Mouse (Mus musculus): ENCODE measurements around the gene Hs3st6. TPM values are rescaled to one million over a fixed set of nuclear protein-coding genes. Genes with fewer than 3 reads are reported as not detected.
A peak's percentile ranks its signal among the peaks of the same experiment; 100 is the strongest.

The Hs3st6 gene
- polyA plus RNA-seq, 1 experiment from 2014 or later, result 3.4 TPM

GRCm38 (mm10) chr17:24723881-24724180 is 29.0 kb upstream of the Hs3st6 start:
- Histone ChIP-seq H3K4me1 (ENCODE audit: control insufficient read depth, insufficient read depth, low read length) (peaks cover 9% of the 10 kb centered on the region; the same call in 1 of the 2 replicates), H3K4me3 (ENCODE audit: low read depth, low read length) (peak overlapping the region; percentile 83), H3K9ac (ENCODE audit: low read length) (peak overlapping the region; percentile 78), H3K4me2 (ENCODE audit: low read depth, severe bottlenecking) (peak overlapping the region; percentile 79), H3K9me3 (ENCODE audit: control insufficient read depth, low read length) (no peaks in the 10 kb centered on the region), H3K27ac (replicated peaks; ENCODE audit: low read depth, low read length) (peak overlapping the region; percentile 47), H3K36me3 (ENCODE audit: control insufficient read depth, insufficient read depth, low read length) (peaks cover 6% of the 10 kb centered on the region), H3K27me3 (ENCODE audit: control insufficient read depth, insufficient read depth, low read length) (no peaks in the 10 kb centered on the region)
- no peak for ATAC-seq (ENCODE audit: insufficient number of reproducible peaks, low FRiP score, low TSS enrichment, low read depth)
- WGBS, result under 1% methylated on average over 15 of the region's 15 CpGs
- DNase-seq (ENCODE audit: low spot score), result no peak

- peak within 1 kb of the TSS; percentile 78 for H3K9ac ChIP-seq (ENCODE audit: low read length)
Observed at GRCm38 (mm10) chr17:24724184-24724583, 28.6 kb upstream of the Hs3st6 start, which contains the start of gene Ndufb10. Gene Ndufb10, minus strand, starts transcription at chr17:24724478.

GRCm38 (mm10) chr17:24725637-24726390 is 27.0 kb upstream of the Hs3st6 start:
- peaks cover 9% of the 10 kb centered on the region; the same call in 1 of the 2 replicates for H3K4me1 ChIP-seq (ENCODE audit: control insufficient read depth, insufficient read depth, low read length)

More at GRCm38 (mm10) chr17:24724184-24724583, 28.6 kb upstream of the Hs3st6 start, which contains the start of gene Ndufb10:
- Histone ChIP-seq H3K27me3 (ENCODE audit: control insufficient read depth, insufficient read depth, low read length) (no peaks in the 10 kb centered on the region), H3K36me3 (ENCODE audit: control insufficient read depth, insufficient read depth, low read length) (peaks cover 6% of the 10 kb centered on the region), H3K4me3 (ENCODE audit: low read depth, low read length) (peak within 1 kb of the TSS; percentile 83), H3K9me3 (ENCODE audit: control insufficient read depth, low read length) (no peaks in the 10 kb centered on the region), H3K27ac (replicated peaks; ENCODE audit: low read depth, low read length) (peak within 1 kb of the TSS; percentile 47), H3K4me2 (ENCODE audit: low read depth, severe bottlenecking) (peak within 1 kb of the TSS; percentile 79), H3K4me1 (ENCODE audit: control insufficient read depth, insufficient read depth, low read length) (peaks cover 9% of the 10 kb centered on the region; the same call in 1 of the 2 replicates)
- peak; percentile 67 for ATAC-seq (ENCODE audit: insufficient number of reproducible peaks, low FRiP score, low TSS enrichment, low read depth)
- WGBS, result under 1% methylated on average over 30 of the region's 30 CpGs
- peak; percentile 99 for DNase-seq (ENCODE audit: low spot score)

GRCm38 (mm10) chr17:24727618-24728017 is 25.2 kb upstream of the Hs3st6 start, which contains the start of gene Rpl3l:
Gene Rpl3l, plus strand, starts transcription at chr17:24727820.
- Histone ChIP-seq H3K36me3 (ENCODE audit: control insufficient read depth, insufficient read depth, low read length) (no peaks in the 10 kb centered on the region), H3K27me3 (ENCODE audit: control insufficient read depth, insufficient read depth, low read length) (no peaks in the 10 kb centered on the region), H3K4me3 (ENCODE audit: low read depth, low read length) (no peak within 1 kb of the TSS), H3K4me1 (ENCODE audit: control insufficient read depth, insufficient read depth, low read length) (0 out of 2 replicates have a peak, but pooled peaks cover 6% of the 10 kb centered on the region), H3K9ac (ENCODE audit: low read length) (peak within 1 kb of the TSS; percentile 14; the same call in 1 of the 2 replicates), H3K9me3 (ENCODE audit: control insufficient read depth, low read length) (no peaks in the 10 kb centered on the region), H3K4me2 (ENCODE audit: low read depth, severe bottlenecking) (no peak within 1 kb of the TSS), H3K27ac (replicated peaks; ENCODE audit: low read depth, low read length) (no peak within 1 kb of the TSS)
- no peak for DNase-seq (ENCODE audit: low spot score)
- WGBS, result 62% methylated on average over 2 of the region's 2 CpGs
- no peak for ATAC-seq (ENCODE audit: insufficient number of reproducible peaks, low FRiP score, low TSS enrichment, low read depth)

More at GRCm38 (mm10) chr17:24725637-24726390, 27.0 kb upstream of the Hs3st6 start:
- peaks cover 6% of the 10 kb centered on the region for H3K36me3 ChIP-seq (ENCODE audit: control insufficient read depth, insufficient read depth, low read length)
- H3K4me2 ChIP-seq (ENCODE audit: low read depth, severe bottlenecking), result no peak overlapping the region
- ATAC-seq (ENCODE audit: insufficient number of reproducible peaks, low FRiP score, low TSS enrichment, low read depth), result no peak
- no peak overlapping the region for H3K4me3 ChIP-seq (ENCODE audit: low read depth, low read length)
- no peaks in the 10 kb centered on the region for H3K27me3 ChIP-seq (ENCODE audit: control insufficient read depth, insufficient read depth, low read length)
- 66% methylated on average over 3 of the region's 3 CpGs for WGBS
- no peaks in the 10 kb centered on the region for H3K9me3 ChIP-seq (ENCODE audit: control insufficient read depth, low read length)
- DNase-seq (ENCODE audit: low spot score), result no peak
- H3K27ac ChIP-seq (replicated peaks; ENCODE audit: low read depth, low read length), result no peak overlapping the region
- H3K9ac ChIP-seq (ENCODE audit: low read length), result no peak overlapping the region

GRCm38 (mm10) chr17:24728184-24728583 is 24.6 kb upstream of the Hs3st6 start:
- DNase-seq (ENCODE audit: low spot score) (no peak), ATAC-seq (ENCODE audit: insufficient number of reproducible peaks, low FRiP score, low TSS enrichment, low read depth) (no peak)
- WGBS, result 73% methylated on average over 17 of the region's 17 CpGs
- no peaks in the 10 kb centered on the region for H3K27me3 ChIP-seq (ENCODE audit: control insufficient read depth, insufficient read depth, low read length)
- H3K36me3 ChIP-seq (ENCODE audit: control insufficient read depth, insufficient read depth, low read length), result no peaks in the 10 kb centered on the region
- H3K9ac ChIP-seq (ENCODE audit: low read length), result peak overlapping the region; percentile 14; the same call in 1 of the 2 replicates
- 0 out of 2 replicates have a peak, but pooled peaks cover 2% of the 10 kb centered on the region for H3K4me1 ChIP-seq (ENCODE audit: control insufficient read depth, insufficient read depth, low read length)
- H3K27ac ChIP-seq (replicated peaks; ENCODE audit: low read depth, low read length), result no peak overlapping the region
- H3K4me2 ChIP-seq (ENCODE audit: low read depth, severe bottlenecking), result no peak overlapping the region
- H3K4me3 ChIP-seq (ENCODE audit: low read depth, low read length), result no peak overlapping the region
- H3K9me3 ChIP-seq (ENCODE audit: control insufficient read depth, low read length), result no peaks in the 10 kb centered on the region

- H3K27ac ChIP-seq (replicated peaks; ENCODE audit: low read depth, low read length), result no peak overlapping the region
- no peaks in the 10 kb centered on the region for H3K9me3 ChIP-seq (ENCODE audit: control insufficient read depth, low read length)
- WGBS, result 88% methylated on average over 6 of the region's 6 CpGs
- no peak overlapping the region for H3K4me3 ChIP-seq (ENCODE audit: low read depth, low read length)
- H3K27me3 ChIP-seq (ENCODE audit: control insufficient read depth, insufficient read depth, low read length), result no peaks in the 10 kb centered on the region
- ATAC-seq (ENCODE audit: insufficient number of reproducible peaks, low FRiP score, low TSS enrichment, low read depth) (no peak), DNase-seq (ENCODE audit: low spot score) (no peak)
- no peak overlapping the region for H3K4me2 ChIP-seq (ENCODE audit: low read depth, severe bottlenecking)
- no peaks in the 10 kb centered on the region for H3K36me3 ChIP-seq (ENCODE audit: control insufficient read depth, insufficient read depth, low read length)
- H3K4me1 ChIP-seq (ENCODE audit: control insufficient read depth, insufficient read depth, low read length), result no peaks in the 10 kb centered on the region
- H3K9ac ChIP-seq (ENCODE audit: low read length), result no peak overlapping the region
Observed at GRCm38 (mm10) chr17:24729067-24729466, 23.7 kb upstream of the Hs3st6 start.

- no peaks in the 10 kb centered on the region for H3K36me3 ChIP-seq (ENCODE audit: control insufficient read depth, insufficient read depth, low read length)
- 0 out of 2 replicates have a peak, but pooled peaks cover under 1% of the 10 kb centered on the region for H3K4me1 ChIP-seq (ENCODE audit: control insufficient read depth, insufficient read depth, low read length)
- H3K4me2 ChIP-seq (ENCODE audit: low read depth, severe bottlenecking), result no peak overlapping the region
- no peaks in the 10 kb centered on the region for H3K9me3 ChIP-seq (ENCODE audit: control insufficient read depth, low read length)
- no peak overlapping the region for H3K9ac ChIP-seq (ENCODE audit: low read length)
- DNase-seq (ENCODE audit: low spot score) (no peak), ATAC-seq (ENCODE audit: insufficient number of reproducible peaks, low FRiP score, low TSS enrichment, low read depth) (no peak)
- H3K4me3 ChIP-seq (ENCODE audit: low read depth, low read length), result no peak overlapping the region
- 83% methylated on average over 14 of the region's 14 CpGs for WGBS
- H3K27me3 ChIP-seq (ENCODE audit: control insufficient read depth, insufficient read depth, low read length), result no peaks in the 10 kb centered on the region
- H3K27ac ChIP-seq (replicated peaks; ENCODE audit: low read depth, low read length), result no peak overlapping the region
Observed at GRCm38 (mm10) chr17:24730787-24731186, 22.0 kb upstream of the Hs3st6 start.

GRCm38 (mm10) chr17:24732233-24732935 is 20.4 kb upstream of the Hs3st6 start:
- Histone ChIP-seq H3K27ac (replicated peaks; ENCODE audit: low read depth, low read length) (no peak overlapping the region), H3K9ac (ENCODE audit: low read length) (no peak overlapping the region), H3K4me2 (ENCODE audit: low read depth, severe bottlenecking) (no peak overlapping the region), H3K9me3 (ENCODE audit: control insufficient read depth, low read length) (no peaks in the 10 kb centered on the region), H3K36me3 (ENCODE audit: control insufficient read depth, insufficient read depth, low read length) (no peaks in the 10 kb centered on the region), H3K4me1 (ENCODE audit: control insufficient read depth, insufficient read depth, low read length) (peaks cover 9% of the 10 kb centered on the region; the same call in 1 of the 2 replicates), H3K27me3 (ENCODE audit: control insufficient read depth, insufficient read depth, low read length) (no peaks in the 10 kb centered on the region), H3K4me3 (ENCODE audit: low read depth, low read length) (no peak overlapping the region)
- ATAC-seq (ENCODE audit: insufficient number of reproducible peaks, low FRiP score, low TSS enrichment, low read depth) (no peak), DNase-seq (ENCODE audit: low spot score) (no peak)
- 81% methylated on average over 12 of the region's 12 CpGs for WGBS
